Mouse (Mus musculus) cerebellum, adult 2 months (tissue): ENCODE measurements around the gene Pygo1. TPM values are rescaled to one million over a fixed set of nuclear protein-coding genes. Genes with fewer than 3 reads are reported as not detected.

Experiments used
- DNase-seq, 2 experiments: peaks; one replicate each; pipeline ENCODE4 v3.0.0; 2021
- H3K27ac ChIP-seq: fragments of 200-500 bp; 2 replicates; pipeline ENCODE4 v1.5.1; 2012; ENCODE audit warnings: low read length, control low read depth, inconsistent platforms; ENCODE audit not compliant: insufficient read depth
- H3K27me3 ChIP-seq: fragments of 200-500 bp; 2 replicates; pipeline ENCODE4 v1.6.1; 2012; ENCODE audit warnings: inconsistent platforms, mild to moderate bottlenecking, low read length, moderate library complexity; ENCODE audit not compliant: control insufficient read depth, insufficient read depth
- H3K4me1 ChIP-seq: fragments of 200-500 bp; 2 replicates; pipeline ENCODE4 v1.6.1; 2011; ENCODE audit warnings: low read length; ENCODE audit not compliant: control insufficient read depth, insufficient read depth
- H3K4me3 ChIP-seq: fragments of 200-500 bp; replicated peaks from 2 replicates; pipeline ENCODE3; 2011; ENCODE audit warnings: mild to moderate bottlenecking, low read depth, low read length, control low read depth; ENCODE audit not compliant: insufficient read depth
- CTCF ChIP-seq: fragments of 200-500 bp; IDR thresholded peaks from 2 replicates; pipeline ENCODE4 v1.5.1; 2011; ENCODE audit warnings: low read depth, mild to moderate bottlenecking, control low read depth, low read length, moderate library complexity, borderline replicate concordance; ENCODE audit not compliant: insufficient read depth
- POLR2A ChIP-seq: fragments of 200-500 bp; IDR thresholded peaks from 2 replicates; pipeline ENCODE4 v1.6.1; 2011; ENCODE audit warnings: low read length, control low read depth, borderline replicate concordance; ENCODE audit not compliant: insufficient read depth
- whole genome bisulfite sequencing: fragments of 180-500 bp; shearing (Covaris S2); methylation state at CpG from one replicate; pipeline ENCODE4 v1.1.7; 2018; 5-methylcytosine and 5-hydroxymethylcytosine counted together
- polyA plus RNA-seq: library from polyadenylated mRNA; depleted of rRNA; stranded (reverse); fragments of >200 nt; gene quantifications from 2 replicates; pipeline ENCODE4 v1.2.3, GENCODE M21; 2012; rRNA removed

Pygo1 gene
- polyA plus RNA-seq, 1 experiment, result 10.0 TPM

- WGBS, result 86% methylated on average over 13 of the region's 13 CpGs
- no peaks in the 10 kb centered on the region for H3K4me1 ChIP-seq
- no peak overlapping the region for H3K27ac ChIP-seq
- TF ChIP-seq CTCF (no peak), POLR2A (no peak)
- H3K4me3 ChIP-seq, result no peak overlapping the region
- no peak for DNase-seq
- no peaks in the 10 kb centered on the region for H3K27me3 ChIP-seq
These were observed 76.0 kb downstream of the Pygo1 start for GRCm38 (mm10) chr9:73001314-73002011.

Other genes with a start within 250 kb of the Pygo1 start
- 0.46 and 0.57 TPM in 2 replicates for gene Prtg, start 118.8 kb upstream of the Pygo1 start, polyA plus RNA-seq
- gene Dyx1c1, start 33.1 kb downstream of the Pygo1 start, polyA plus RNA-seq, result 1.7 and 2.1 TPM in 2 replicates
- gene Gm44503, start 33.2 kb downstream of the Pygo1 start, polyA plus RNA-seq, result 0.07 TPM in 1 of 2 replicates, not detected in the other
- gene Ccpg1os, start 59.7 kb downstream of the Pygo1 start, polyA plus RNA-seq, result 14.6 and 19.0 TPM in 2 replicates
- 76.8 and 77.2 TPM in 2 replicates for gene Ccpg1, start 59.8 kb downstream of the Pygo1 start, polyA plus RNA-seq
- gene Pigb, start 114.7 kb downstream of the Pygo1 start, polyA plus RNA-seq, result 23.9 and 26.0 TPM in 2 replicates
- 12.7 and 13.5 TPM in 2 replicates for gene Rab27a, start 119.2 kb downstream of the Pygo1 start, polyA plus RNA-seq
- 0.44 and 0.51 TPM in 2 replicates for gene Khdc3, start 176.2 kb downstream of the Pygo1 start, polyA plus RNA-seq
- gene Gm20509, start 176.8 kb downstream of the Pygo1 start, polyA plus RNA-seq, result 0.17 TPM in 1 of 2 replicates, not detected in the other
- 62.7 and 73.7 TPM in 2 replicates for gene Rsl24d1, start 187.8 kb downstream of the Pygo1 start, polyA plus RNA-seq